Mouse (Mus musculus): ENCODE results near the gene Anxa4. TPM values are rescaled to one million over a fixed set of nuclear protein-coding genes. Genes with fewer than 3 reads are reported as not detected.

Anxa4 gene
- polyA plus RNA-seq, 1 experiment from 2014 or later, result 7.4 TPM

DNA sequence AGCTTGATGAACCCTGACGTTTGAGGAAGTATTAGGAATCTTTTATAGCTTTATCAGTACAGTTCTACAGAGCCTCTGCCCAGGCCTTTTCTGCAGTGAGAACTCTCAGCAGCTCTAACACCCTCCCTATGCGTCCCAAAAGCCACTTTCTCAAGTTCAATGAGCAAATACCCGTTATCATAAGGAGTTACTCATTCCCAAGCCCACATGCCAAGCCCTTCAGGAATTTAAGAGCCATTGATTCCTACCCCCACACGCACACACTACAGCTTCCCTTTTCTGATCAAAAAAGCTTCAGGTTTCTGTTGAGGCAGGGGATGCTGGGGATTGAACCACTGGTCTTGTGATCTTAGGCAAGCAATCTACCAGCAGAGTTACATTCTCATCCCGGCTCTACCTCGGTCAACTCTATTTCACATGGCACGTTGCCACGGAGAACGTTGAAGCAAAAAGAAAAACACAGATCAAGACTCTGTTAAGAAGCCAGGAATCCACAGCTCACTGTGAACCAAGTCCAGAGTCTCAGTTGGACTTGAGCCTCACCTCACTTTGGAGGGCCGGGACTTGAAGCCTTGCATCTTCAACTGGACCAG is 2.9 kb downstream of the Anxa4 start:
- H3K27ac ChIP-seq, result no peak overlapping the region
- WGBS, result 88% methylated on average over 10 of the region's 10 CpGs
- H3K4me1 ChIP-seq (replicated peaks), result peaks cover 16% of the 10 kb centered on the region
- no peaks in the 10 kb centered on the region for H3K9me3 ChIP-seq
- no peak for DNase-seq (ENCODE audit: low spot score)
- H3K4me3 ChIP-seq, result no peak overlapping the region
- H3K27me3 ChIP-seq (ENCODE audit: insufficient read depth, poor library complexity, severe bottlenecking), result peaks cover 49% of the 10 kb centered on the region
- H3K36me3 ChIP-seq, result no peaks in the 10 kb centered on the region

DNA sequence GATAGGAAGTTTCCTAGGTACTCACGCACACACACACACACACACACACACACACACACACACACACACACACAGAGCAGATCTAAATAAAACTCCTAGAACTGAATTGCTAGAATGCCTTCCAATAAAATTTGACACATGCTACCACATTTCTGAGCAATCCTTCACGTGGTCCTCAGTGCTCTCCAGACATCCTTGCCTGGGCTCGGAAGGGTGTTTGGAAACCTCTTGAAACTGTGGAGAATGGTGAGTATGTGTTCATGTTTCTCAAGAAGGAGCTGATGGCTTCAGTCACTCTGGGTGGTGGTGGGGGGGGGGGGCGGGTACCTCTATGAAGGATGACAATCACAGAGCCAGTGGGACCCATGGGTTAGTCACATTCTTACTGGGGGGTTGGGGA is 5.1 kb downstream of the Anxa4 start:
- H3K27ac ChIP-seq, result no peak overlapping the region
- H3K36me3 ChIP-seq, result no peaks in the 10 kb centered on the region
- H3K27me3 ChIP-seq (ENCODE audit: insufficient read depth, poor library complexity, severe bottlenecking), result peaks cover 28% of the 10 kb centered on the region
- no peak overlapping the region for H3K4me3 ChIP-seq
- DNase-seq (ENCODE audit: low spot score), result no peak
- WGBS, result 73% methylated on average over 4 of the region's 4 CpGs
- H3K4me1 ChIP-seq (replicated peaks), result peaks cover 8% of the 10 kb centered on the region
- no peaks in the 10 kb centered on the region for H3K9me3 ChIP-seq

- Histone ChIP-seq H3K4me3 (no peak overlapping the region), H3K27me3 (ENCODE audit: insufficient read depth, poor library complexity, severe bottlenecking) (peaks cover 11% of the 10 kb centered on the region), H3K9me3 (no peaks in the 10 kb centered on the region), H3K4me1 (replicated peaks) (no peaks in the 10 kb centered on the region), H3K27ac (no peak overlapping the region), H3K36me3 (no peaks in the 10 kb centered on the region)
- WGBS, result 90% methylated on average over 3 of the region's 3 CpGs
- DNase-seq (ENCODE audit: low spot score), result no peak
Observed at GRCm38 (mm10) chr6:86786545-86786944, 6.8 kb downstream of the Anxa4 start.

DNA sequence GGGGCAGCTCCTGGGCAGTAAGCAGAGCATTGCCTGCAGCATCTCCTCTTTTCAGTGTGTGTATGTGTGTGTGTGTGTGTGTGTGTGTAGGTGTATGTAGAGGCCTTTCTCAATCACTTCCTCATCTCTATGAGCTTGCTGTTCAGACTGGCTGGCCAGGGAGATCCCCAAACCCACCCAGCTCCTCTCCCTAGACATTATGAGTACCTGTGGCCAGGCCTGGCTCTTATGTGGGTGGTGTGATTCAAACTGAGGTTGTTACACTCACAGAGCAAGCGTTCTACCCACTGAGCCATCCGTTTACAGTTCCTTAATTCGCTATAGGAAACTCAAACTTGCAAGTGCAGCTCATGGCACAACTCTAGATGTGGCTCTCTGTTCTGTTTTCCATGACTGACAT is 8.6 kb downstream of the Anxa4 start:
- DNase-seq (ENCODE audit: low spot score), result no peak
- Histone ChIP-seq H3K36me3 (no peaks in the 10 kb centered on the region), H3K4me3 (no peak overlapping the region), H3K4me1 (replicated peaks) (no peaks in the 10 kb centered on the region), H3K27ac (no peak overlapping the region), H3K27me3 (ENCODE audit: insufficient read depth, poor library complexity, severe bottlenecking) (no peaks in the 10 kb centered on the region), H3K9me3 (no peaks in the 10 kb centered on the region)
- 78% methylated on average over 3 of the region's 3 CpGs for WGBS

DNA sequence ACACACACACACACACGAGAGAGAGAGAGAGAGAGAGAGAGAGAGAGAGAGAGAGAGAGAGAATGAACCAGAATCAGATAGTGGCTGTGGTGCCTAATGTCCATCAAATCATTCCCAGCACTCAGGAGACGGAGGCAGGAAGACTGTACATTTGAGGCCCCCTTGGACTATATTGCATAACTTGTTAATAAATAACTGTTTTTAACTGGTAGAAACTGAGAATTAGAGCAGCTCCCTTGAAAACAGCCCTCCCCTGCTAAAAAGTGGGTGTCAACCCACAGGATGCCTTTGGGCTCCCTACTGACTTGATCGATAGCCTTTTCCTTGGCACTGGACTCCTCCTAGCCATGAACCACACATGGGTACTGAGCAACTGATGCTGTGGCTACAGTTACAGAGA is 11.0 kb downstream of the Anxa4 start:
- Histone ChIP-seq H3K9me3 (no peaks in the 10 kb centered on the region), H3K4me1 (replicated peaks) (no peaks in the 10 kb centered on the region), H3K27ac (no peak overlapping the region), H3K4me3 (no peak overlapping the region), H3K27me3 (ENCODE audit: insufficient read depth, poor library complexity, severe bottlenecking) (no peaks in the 10 kb centered on the region), H3K36me3 (no peaks in the 10 kb centered on the region)
- no peak for DNase-seq (ENCODE audit: low spot score)
- WGBS, result 76% methylated on average over 3 of the region's 3 CpGs

DNA sequence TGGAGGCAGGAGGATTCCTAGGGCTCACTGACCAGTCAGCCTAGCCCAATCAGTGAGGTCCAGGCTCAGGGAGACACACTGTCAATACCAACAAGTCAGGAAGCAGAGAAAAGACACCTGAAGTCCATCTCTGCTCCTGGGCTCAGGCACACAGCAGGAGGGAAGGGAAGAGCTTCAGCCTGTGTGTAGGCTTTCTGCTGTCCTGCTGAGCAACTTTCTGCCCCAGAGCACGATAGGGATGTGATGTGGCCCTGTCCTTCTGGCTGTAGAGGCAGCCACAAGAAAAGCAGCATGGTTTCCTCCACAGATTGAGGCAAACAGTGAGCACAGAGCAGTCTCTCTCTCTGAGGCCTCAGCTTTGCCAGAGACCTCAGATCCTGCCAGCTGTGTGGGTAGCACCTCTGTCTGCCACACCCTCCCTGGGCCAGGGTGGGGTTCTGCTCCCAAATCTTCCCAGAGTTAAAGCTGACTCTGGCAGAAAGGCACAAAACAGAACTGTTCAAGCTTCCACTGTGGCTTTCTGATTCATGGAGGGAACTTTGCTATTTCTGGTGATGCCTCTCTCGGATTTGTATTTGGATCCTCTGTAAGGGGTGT is 11.9 kb downstream of the Anxa4 start:
- Histone ChIP-seq H3K4me1 (replicated peaks) (no peaks in the 10 kb centered on the region), H3K27ac (no peak overlapping the region), H3K27me3 (ENCODE audit: insufficient read depth, poor library complexity, severe bottlenecking) (no peaks in the 10 kb centered on the region), H3K36me3 (no peaks in the 10 kb centered on the region), H3K9me3 (no peaks in the 10 kb centered on the region), H3K4me3 (no peak overlapping the region)
- 50% methylated on average over 2 of the region's 2 CpGs for WGBS
- no peak for DNase-seq (ENCODE audit: low spot score)

DNA sequence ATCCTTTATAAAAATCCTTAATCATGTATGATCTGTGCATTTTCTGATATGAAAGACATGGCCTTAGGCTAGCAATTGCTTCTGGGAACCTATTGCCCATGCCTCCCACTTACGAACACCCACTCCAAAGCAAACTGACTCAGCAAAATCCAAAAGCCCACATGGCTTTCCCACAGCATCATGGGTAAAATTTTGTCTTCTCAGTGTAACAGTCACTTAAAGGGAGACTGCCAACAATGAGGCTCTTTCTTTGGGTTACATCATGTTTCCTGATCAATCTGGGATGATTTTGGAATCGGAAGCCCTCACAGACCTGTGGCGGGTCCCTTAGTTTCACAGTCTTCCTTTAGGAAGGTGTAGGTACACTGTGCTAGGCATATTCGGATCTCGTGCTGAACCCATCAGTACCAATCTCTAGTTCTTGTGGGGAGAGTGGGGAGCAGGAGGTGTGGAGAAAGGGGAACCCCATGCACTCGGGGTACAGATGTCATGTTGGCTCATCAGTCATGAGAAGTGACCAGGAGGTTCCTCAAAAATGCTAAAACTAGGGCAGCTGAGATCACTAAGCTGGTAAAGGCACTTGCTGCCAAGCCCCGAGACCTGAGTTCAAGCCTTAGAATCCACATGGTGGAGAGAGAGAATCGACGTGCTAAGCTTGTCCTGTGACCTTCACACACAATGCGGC is 14.3 kb downstream of the Anxa4 start:
- no peak overlapping the region for H3K27ac ChIP-seq
- no peak overlapping the region for H3K4me3 ChIP-seq
- no peak for DNase-seq (ENCODE audit: low spot score)
- no peaks in the 10 kb centered on the region for H3K9me3 ChIP-seq
- no peaks in the 10 kb centered on the region for H3K4me1 ChIP-seq (replicated peaks)
- no peaks in the 10 kb centered on the region for H3K27me3 ChIP-seq (ENCODE audit: insufficient read depth, poor library complexity, severe bottlenecking)
- 92% methylated on average over 10 of the region's 10 CpGs for WGBS
- H3K36me3 ChIP-seq, result no peaks in the 10 kb centered on the region

DNA sequence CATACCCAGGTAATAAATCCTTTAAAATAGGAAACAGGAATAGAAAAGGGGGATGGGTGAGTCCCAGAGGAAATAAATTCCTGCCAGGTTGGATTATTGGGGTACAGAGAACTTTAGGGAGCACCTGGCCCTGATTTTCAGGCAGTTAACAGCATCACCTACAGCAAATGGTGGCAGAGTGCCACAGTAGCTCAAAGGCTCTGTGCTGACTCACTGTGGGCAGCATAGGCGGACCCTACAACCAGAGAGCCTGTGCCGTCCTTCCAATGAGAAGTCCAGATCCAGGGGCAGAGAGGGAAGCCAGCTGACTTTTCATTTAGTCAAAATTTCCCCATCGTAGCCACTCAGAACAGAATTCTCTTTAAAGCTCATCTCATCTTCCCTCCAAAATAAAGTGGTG is 16.2 kb downstream of the Anxa4 start:
- H3K9me3 ChIP-seq, result no peaks in the 10 kb centered on the region
- no peak for DNase-seq (ENCODE audit: low spot score)
- H3K4me1 ChIP-seq (replicated peaks), result no peaks in the 10 kb centered on the region
- no peaks in the 10 kb centered on the region for H3K27me3 ChIP-seq (ENCODE audit: insufficient read depth, poor library complexity, severe bottlenecking)
- H3K4me3 ChIP-seq, result no peak overlapping the region
- no peak overlapping the region for H3K27ac ChIP-seq
- 79% methylated on average over 3 of the region's 3 CpGs for WGBS
- no peaks in the 10 kb centered on the region for H3K36me3 ChIP-seq

- no peak overlapping the region for H3K4me3 ChIP-seq
- DNase-seq (ENCODE audit: low spot score), result no peak
- no peaks in the 10 kb centered on the region for H3K9me3 ChIP-seq
- no peaks in the 10 kb centered on the region for H3K36me3 ChIP-seq
- 70% methylated on average over 4 of the region's 4 CpGs for WGBS
- no peak overlapping the region for H3K27ac ChIP-seq
- no peaks in the 10 kb centered on the region for H3K4me1 ChIP-seq (replicated peaks)
- H3K27me3 ChIP-seq (ENCODE audit: insufficient read depth, poor library complexity, severe bottlenecking), result no peaks in the 10 kb centered on the region
Observed at GRCm38 (mm10) chr6:86776706-86777071, 16.7 kb downstream of the Anxa4 start.

DNA sequence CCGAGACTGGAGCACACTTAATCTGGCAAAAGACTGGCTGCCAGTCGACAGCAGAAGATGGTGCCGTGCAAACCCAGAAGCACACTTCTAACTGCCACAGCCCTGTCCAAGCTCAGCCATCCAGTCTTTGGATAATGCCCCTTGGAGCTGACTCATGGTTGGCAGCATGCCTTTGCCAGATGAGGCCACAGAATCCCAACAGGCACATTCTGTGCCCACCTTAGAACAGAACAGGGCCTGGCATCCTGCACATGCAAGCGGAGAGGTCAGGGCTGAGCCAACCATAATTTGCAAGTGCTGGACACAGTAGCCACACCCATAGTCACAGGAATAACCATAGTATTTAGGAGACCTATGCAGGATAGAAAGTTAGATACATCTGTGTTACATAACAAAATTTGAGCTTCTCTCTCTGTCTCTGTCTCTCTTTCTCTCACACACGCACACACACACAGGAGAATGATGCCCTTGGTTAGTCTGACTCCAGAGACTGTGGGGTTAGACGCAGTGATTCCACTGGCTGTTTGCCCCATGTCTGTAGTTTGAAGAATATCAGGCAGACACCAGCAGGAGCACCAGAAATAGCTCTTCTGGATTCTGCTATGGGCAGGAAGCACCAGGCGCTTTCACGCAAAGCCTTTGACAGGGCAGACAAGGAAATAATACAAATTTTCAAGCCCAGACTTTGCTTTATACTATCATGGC is 17.2 kb downstream of the Anxa4 start:
- H3K4me3 ChIP-seq, result no peak overlapping the region
- no peak overlapping the region for H3K27ac ChIP-seq
- no peaks in the 10 kb centered on the region for H3K4me1 ChIP-seq (replicated peaks)
- WGBS, result 90% methylated on average over 8 of the region's 8 CpGs
- H3K9me3 ChIP-seq, result no peaks in the 10 kb centered on the region
- no peaks in the 10 kb centered on the region for H3K27me3 ChIP-seq (ENCODE audit: insufficient read depth, poor library complexity, severe bottlenecking)
- no peak for DNase-seq (ENCODE audit: low spot score)
- no peaks in the 10 kb centered on the region for H3K36me3 ChIP-seq

- Histone ChIP-seq H3K27me3 (ENCODE audit: insufficient read depth, poor library complexity, severe bottlenecking) (no peaks in the 10 kb centered on the region), H3K4me3 (no peak overlapping the region), H3K27ac (no peak overlapping the region), H3K36me3 (no peaks in the 10 kb centered on the region), H3K9me3 (no peaks in the 10 kb centered on the region), H3K4me1 (replicated peaks) (no peaks in the 10 kb centered on the region)
- 87% methylated on average over 6 of the region's 6 CpGs for WGBS
- DNase-seq (ENCODE audit: low spot score), result no peak
Observed at GRCm38 (mm10) chr6:86774937-86775336, 18.4 kb downstream of the Anxa4 start.

- Histone ChIP-seq H3K27me3 (ENCODE audit: insufficient read depth, poor library complexity, severe bottlenecking) (no peaks in the 10 kb centered on the region), H3K4me3 (no peak overlapping the region), H3K36me3 (no peaks in the 10 kb centered on the region), H3K27ac (no peak overlapping the region), H3K9me3 (no peaks in the 10 kb centered on the region), H3K4me1 (replicated peaks) (no peaks in the 10 kb centered on the region)
- WGBS, result 96% methylated on average over 4 of the region's 4 CpGs
- no peak for DNase-seq (ENCODE audit: low spot score)
Observed at GRCm38 (mm10) chr6:86773830-86774229, 19.6 kb downstream of the Anxa4 start.

DNA sequence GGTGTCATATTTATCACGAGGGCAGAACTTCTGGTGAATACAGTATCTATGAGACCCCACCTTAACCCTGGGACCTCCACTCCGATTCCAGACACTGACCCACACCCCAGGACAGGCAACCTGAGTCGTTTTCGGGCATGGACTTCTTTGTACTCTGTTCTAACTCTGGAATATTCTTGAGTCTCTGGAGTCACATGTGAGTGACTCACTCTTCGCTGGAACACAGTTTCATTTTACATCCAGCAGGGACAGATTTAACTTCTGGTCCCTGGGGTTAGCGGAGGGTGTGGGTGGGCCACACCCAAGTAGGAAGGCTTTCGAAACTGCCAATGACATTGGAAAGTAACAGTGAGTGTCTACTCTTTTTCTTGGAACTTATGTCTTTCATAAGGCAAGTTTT is 20.8 kb downstream of the Anxa4 start:
- Histone ChIP-seq H3K4me1 (replicated peaks) (no peaks in the 10 kb centered on the region), H3K27ac (no peak overlapping the region), H3K4me3 (no peak overlapping the region), H3K27me3 (ENCODE audit: insufficient read depth, poor library complexity, severe bottlenecking) (no peaks in the 10 kb centered on the region), H3K36me3 (no peaks in the 10 kb centered on the region), H3K9me3 (no peaks in the 10 kb centered on the region)
- WGBS, result 87% methylated on average over 7 of the region's 7 CpGs
- no peak for DNase-seq (ENCODE audit: low spot score)
